Mouse (Mus musculus) forebrain, embryonic 13.5 days (tissue): Measurements from ENCODE around the gene Flt4. TPM values are rescaled to one million over a fixed set of nuclear protein-coding genes. Genes with fewer than 3 reads are reported as not detected.

Source experiments
- ATAC-seq: fragments of 200-750 bp; cut with Nextera tagmentation; 2 replicates; pipeline ENCODE4 v1.8.0; 2017
- H3K27ac ChIP-seq: fragments of 300-500 bp; sonication (generic); 2 replicates; pipeline ENCODE4 v1.5.1; 2015; ENCODE audit warnings: inconsistent platforms, mild to moderate bottlenecking, moderate library complexity
- H3K27me3 ChIP-seq: fragments of 300-500 bp; sonication (generic); 2 replicates; pipeline ENCODE4 v1.6.1; 2015; ENCODE audit warnings: mild to moderate bottlenecking, inconsistent platforms
- H3K36me3 ChIP-seq: fragments of 300-500 bp; sonication (generic); 2 replicates; pipeline ENCODE4 v1.6.1; 2015; ENCODE audit warnings: mild to moderate bottlenecking, inconsistent platforms; ENCODE audit not compliant: poor library complexity, severe bottlenecking
- H3K4me1 ChIP-seq: fragments of 300-500 bp; sonication (generic); 2 replicates; pipeline ENCODE4 v1.6.1; 2015; ENCODE audit warnings: inconsistent platforms
- H3K4me2 ChIP-seq: fragments of 300-500 bp; sonication (generic); 2 replicates; pipeline ENCODE4 v1.6.1; 2015; ENCODE audit warnings: inconsistent platforms, mild to moderate bottlenecking, moderate library complexity
- H3K4me3 ChIP-seq: fragments of 300-500 bp; sonication (generic); 2 replicates; pipeline ENCODE4 v1.5.1; 2015; ENCODE audit warnings: mild to moderate bottlenecking, inconsistent platforms
- H3K9ac ChIP-seq: fragments of 300-500 bp; sonication (generic); 2 replicates; pipeline ENCODE4 v1.6.1; 2015; ENCODE audit warnings: mild to moderate bottlenecking, inconsistent platforms
- H3K9me3 ChIP-seq: fragments of 300-500 bp; sonication (generic); replicated peaks from 2 replicates; pipeline ENCODE4 v1.6.1; 2016; ENCODE audit warnings: inconsistent platforms
- WGBS: fragments of 180-500 bp; shearing (Covaris S2); methylation state at CpG from one replicate; pipeline ENCODE4 v1.1.7; 2015; 5-methylcytosine and 5-hydroxymethylcytosine counted together
- polyA plus RNA-seq: library from polyadenylated mRNA; unstranded; fragments of >200 nt; fragmentation: Nextera tagmentation; extraction: Ambion mirVana; gene quantifications from 2 replicates; pipeline ENCODE4 v1.2.1, GENCODE M21; 2015

Gene Flt4
- polyA plus RNA-seq, 1 experiment from 2014 or later = 1.5 TPM

DNA sequence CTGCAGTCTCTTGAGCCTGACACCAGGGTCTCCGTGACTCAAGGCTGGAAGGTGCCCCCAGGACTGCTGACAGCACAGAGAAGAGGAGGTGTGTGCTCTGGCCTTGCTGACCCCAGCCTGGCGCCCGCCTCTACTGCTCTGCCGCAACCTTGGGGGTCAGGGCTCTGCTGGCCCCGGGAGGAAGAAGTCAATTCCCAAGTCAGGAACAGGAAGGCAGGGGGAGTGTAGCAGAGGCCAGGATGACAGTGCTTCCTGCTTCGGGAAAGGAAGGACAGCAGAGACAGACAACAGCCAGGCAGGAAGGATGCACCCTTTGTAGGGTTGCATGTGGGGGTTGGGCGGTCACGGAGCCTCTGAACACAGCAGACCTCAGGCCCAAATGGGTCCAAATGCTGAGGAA lies 9.4 kb downstream of the Flt4 start:
- Histone ChIP-seq H3K4me2 (no peak overlapping the region), H3K27me3 (peaks cover 30% of the 10 kb centered on the region), H3K4me1 (no peaks in the 10 kb centered on the region), H3K27ac (no peak overlapping the region), H3K9me3 (no peaks in the 10 kb centered on the region), H3K9ac (no peak overlapping the region), H3K36me3 (no peaks in the 10 kb centered on the region), H3K4me3 (no peak overlapping the region)
- WGBS = 83% methylated on average over 8 of the region's 8 CpGs
- ATAC-seq = no peak

DNA sequence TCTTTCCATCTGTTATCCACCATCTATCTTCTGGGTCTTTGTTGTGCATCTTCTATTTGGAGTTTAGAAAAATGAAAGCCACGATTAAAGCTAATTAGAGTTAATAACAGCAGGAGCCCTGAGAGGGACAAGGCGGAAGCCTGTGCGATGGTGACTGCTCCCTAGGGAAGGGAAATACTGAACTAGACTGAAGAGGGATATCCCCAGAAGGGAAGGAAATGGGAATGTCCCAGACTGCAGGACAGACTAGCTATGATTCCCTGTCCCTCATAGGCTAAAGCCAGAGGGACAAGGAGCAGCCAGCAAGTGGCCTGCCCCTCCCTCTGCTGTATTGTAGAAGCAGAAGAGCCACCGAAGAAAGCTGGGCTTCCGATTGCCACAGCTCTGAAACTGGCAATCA lies 12.9 kb downstream of the Flt4 start:
- H3K4me2 ChIP-seq = no peak overlapping the region
- H3K4me1 ChIP-seq = no peaks in the 10 kb centered on the region
- 84% methylated on average over 5 of the region's 5 CpGs for WGBS
- H3K27ac ChIP-seq = no peak overlapping the region
- no peaks in the 10 kb centered on the region for H3K36me3 ChIP-seq
- no peak overlapping the region for H3K9ac ChIP-seq
- 0 out of 2 replicates have a peak, but pooled peaks cover 5% of the 10 kb centered on the region for H3K27me3 ChIP-seq
- no peak overlapping the region for H3K4me3 ChIP-seq
- ATAC-seq = no peak
- H3K9me3 ChIP-seq = no peaks in the 10 kb centered on the region

DNA sequence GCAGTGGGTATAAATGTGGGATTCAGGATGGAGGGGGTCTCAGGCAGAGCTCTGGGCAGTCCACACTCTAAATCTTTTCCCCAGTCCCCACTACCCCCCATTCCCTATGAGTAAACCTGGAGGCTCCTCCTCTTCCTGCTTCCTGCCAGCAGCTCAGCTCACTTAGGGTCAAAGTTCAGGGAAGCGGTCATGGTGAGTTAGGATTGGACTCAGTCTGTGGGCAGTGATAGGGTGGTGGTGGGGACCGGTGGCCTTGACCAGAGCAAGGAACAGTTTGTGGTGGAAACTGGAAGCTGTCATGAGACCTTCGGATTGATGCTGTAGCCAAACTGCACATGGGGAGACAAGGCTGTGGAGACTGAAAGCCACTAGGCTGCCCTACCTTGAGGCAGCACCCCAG lies 15.1 kb downstream of the Flt4 start:
- Histone ChIP-seq H3K9me3 (no peaks in the 10 kb centered on the region), H3K4me3 (no peak overlapping the region), H3K9ac (no peak overlapping the region), H3K27ac (no peak overlapping the region), H3K4me2 (no peak overlapping the region), H3K36me3 (no peaks in the 10 kb centered on the region), H3K27me3 (no peaks in the 10 kb centered on the region), H3K4me1 (no peaks in the 10 kb centered on the region)
- no peak for ATAC-seq
- WGBS = 84% methylated on average over 3 of the region's 3 CpGs

DNA sequence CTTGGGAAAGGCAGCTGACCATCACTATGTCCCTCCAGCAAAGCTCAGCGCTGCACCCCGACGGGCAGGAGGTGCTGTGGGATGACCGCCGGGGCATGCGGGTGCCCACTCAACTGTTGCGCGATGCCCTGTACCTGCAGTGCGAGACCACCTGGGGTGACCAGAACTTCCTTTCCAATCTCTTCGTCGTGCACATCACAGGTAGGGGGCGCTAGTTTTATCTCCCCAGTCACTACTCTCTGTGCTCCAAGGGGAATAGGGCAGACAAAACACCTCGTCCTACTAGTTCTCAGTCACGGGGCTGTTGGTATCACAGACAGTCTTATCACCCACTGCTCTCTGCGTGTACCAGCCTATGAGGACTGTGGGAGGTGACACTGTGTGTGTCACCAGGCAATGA lies 16.8 kb downstream of the Flt4 start:
- no peaks in the 10 kb centered on the region for H3K9me3 ChIP-seq
- no peaks in the 10 kb centered on the region for H3K27me3 ChIP-seq
- H3K27ac ChIP-seq = no peak overlapping the region
- no peak overlapping the region for H3K4me2 ChIP-seq
- no peak overlapping the region for H3K9ac ChIP-seq
- 70% methylated on average over 15 of the region's 15 CpGs for WGBS
- no peaks in the 10 kb centered on the region for H3K36me3 ChIP-seq
- H3K4me1 ChIP-seq = no peaks in the 10 kb centered on the region
- ATAC-seq = no peak
- no peak overlapping the region for H3K4me3 ChIP-seq

DNA sequence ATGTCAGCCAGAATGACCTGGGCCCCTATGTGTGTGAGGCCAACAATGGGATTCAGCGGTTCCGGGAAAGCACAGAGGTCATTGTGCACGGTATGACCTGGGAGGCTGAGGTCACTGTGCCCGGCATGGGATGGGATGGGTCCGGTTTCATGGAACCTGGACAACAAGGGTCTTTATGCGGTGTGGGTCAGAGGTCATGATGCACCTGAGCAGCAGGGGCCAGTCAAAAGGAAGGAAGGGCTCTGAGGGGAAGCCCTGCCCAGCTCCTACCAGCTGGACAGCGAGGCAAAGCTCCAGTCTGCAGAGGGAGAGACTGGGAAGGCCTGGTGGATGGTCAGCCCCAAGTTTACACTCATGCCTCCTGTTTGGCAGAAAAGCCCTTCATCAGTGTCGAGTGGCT lies 17.7 kb downstream of the Flt4 start:
- no peak overlapping the region for H3K4me2 ChIP-seq
- H3K9ac ChIP-seq = no peak overlapping the region
- 69% methylated on average over 8 of the region's 8 CpGs for WGBS
- no peaks in the 10 kb centered on the region for H3K36me3 ChIP-seq
- no peaks in the 10 kb centered on the region for H3K4me1 ChIP-seq
- H3K27me3 ChIP-seq = no peaks in the 10 kb centered on the region
- no peak overlapping the region for H3K27ac ChIP-seq
- H3K9me3 ChIP-seq = no peaks in the 10 kb centered on the region
- H3K4me3 ChIP-seq = no peak overlapping the region
- no peak for ATAC-seq

DNA sequence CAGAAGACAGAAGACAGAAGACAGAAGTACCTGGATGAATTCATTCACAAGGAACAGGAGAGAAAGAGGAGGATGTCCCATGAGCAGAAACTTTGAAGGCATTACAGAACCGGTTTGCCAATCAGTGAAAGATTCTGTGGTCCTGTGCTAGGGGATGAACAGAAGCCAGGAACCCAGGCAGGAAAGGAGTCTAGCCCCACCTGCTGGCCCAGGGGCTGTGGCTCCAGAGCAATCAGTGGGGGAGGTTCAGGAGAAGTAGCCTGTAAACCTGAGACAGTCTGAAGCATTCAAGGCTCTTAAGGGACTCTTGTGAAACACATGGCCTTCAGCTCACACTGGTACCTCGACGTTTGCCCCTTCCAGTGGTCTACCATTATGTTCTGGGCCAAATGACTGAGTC lies 22.1 kb downstream of the Flt4 start:
- Histone ChIP-seq H3K4me3 (no peak overlapping the region), H3K9me3 (no peaks in the 10 kb centered on the region), H3K27ac (no peak overlapping the region), H3K27me3 (peaks cover 41% of the 10 kb centered on the region), H3K4me2 (no peak overlapping the region), H3K4me1 (peaks cover 6% of the 10 kb centered on the region), H3K9ac (no peak overlapping the region), H3K36me3 (no peaks in the 10 kb centered on the region)
- 40% methylated on average over 3 of the region's 3 CpGs for WGBS
- no peak for ATAC-seq

DNA sequence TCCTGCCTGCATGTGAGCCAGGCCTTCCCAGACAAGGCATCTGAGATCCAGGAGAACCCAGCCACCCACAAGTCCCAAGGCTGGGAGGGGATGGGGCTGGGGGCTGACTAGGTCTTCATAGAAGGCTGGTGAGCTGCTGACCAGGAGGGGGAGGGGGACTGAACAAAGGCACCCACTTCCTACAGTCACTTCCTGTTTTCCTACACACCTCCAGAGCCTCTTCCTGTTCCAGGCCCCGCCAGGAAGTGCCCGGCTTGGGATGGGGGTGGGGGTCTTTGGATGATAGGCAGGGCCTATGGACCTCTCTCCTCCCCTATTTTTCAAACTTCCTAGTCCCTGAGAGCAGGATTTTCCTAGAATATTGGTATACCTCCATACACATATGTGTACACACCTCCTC lies 23.2 kb downstream of the Flt4 start:
- peaks cover 6% of the 10 kb centered on the region for H3K4me1 ChIP-seq
- 83% methylated on average over 2 of the region's 2 CpGs for WGBS
- H3K27me3 ChIP-seq = peaks cover 52% of the 10 kb centered on the region
- H3K4me2 ChIP-seq = no peak overlapping the region
- no peak overlapping the region for H3K27ac ChIP-seq
- ATAC-seq = no peak
- H3K9me3 ChIP-seq = no peaks in the 10 kb centered on the region
- no peaks in the 10 kb centered on the region for H3K36me3 ChIP-seq
- H3K4me3 ChIP-seq = no peak overlapping the region
- H3K9ac ChIP-seq = no peak overlapping the region

DNA sequence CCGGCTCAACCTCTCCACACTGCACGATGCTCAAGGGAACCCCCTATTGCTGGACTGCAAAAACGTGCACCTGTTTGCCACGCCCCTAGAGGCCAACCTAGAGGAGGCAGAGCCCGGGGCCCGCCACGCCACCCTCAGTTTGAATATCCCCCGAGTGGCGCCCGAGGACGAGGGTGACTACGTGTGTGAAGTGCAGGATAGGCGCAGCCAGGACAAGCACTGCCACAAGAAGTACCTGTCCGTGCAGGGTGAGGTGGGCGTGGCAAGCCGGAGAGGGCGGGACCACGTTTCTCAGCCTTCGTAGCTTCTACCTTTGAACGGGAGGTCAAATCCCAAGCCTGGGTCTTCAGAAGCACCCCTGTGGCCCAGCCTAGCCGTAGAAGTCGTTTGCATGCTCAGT lies 25.0 kb downstream of the Flt4 start:
- H3K36me3 ChIP-seq = no peaks in the 10 kb centered on the region
- no peak overlapping the region for H3K27ac ChIP-seq
- H3K4me3 ChIP-seq = peak overlapping the region; percentile 11
- H3K9ac ChIP-seq = no peak overlapping the region
- peaks cover 6% of the 10 kb centered on the region for H3K4me1 ChIP-seq
- WGBS = 3% methylated on average over 22 of the region's 22 CpGs
- peaks cover 61% of the 10 kb centered on the region for H3K27me3 ChIP-seq
- H3K4me2 ChIP-seq = peak overlapping the region; percentile 43
- H3K9me3 ChIP-seq = no peaks in the 10 kb centered on the region
- ATAC-seq = no peak

DNA sequence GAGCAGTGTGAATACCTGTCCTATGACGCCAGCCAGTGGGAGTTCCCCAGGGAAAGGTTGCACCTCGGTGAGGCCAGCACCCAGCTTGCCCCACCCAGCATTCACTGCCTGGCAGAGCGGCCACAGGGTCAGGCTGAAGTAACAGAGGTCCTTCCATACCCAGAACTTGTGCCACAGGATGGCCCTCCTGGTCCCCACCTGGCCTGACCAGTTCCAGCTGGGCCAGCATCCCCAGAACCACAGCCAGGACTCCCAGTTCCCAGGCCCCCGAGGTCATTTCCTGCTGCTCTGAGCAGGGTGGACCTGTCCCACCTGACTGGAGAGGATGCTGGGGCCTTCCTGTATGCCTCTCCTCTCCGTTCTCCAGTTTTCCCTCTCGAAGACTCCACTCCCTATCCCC lies 26.6 kb downstream of the Flt4 start:
- Histone ChIP-seq H3K27ac (no peak overlapping the region), H3K36me3 (no peaks in the 10 kb centered on the region), H3K9ac (no peak overlapping the region), H3K4me1 (peaks cover 6% of the 10 kb centered on the region), H3K4me3 (no peak overlapping the region), H3K4me2 (no peak overlapping the region), H3K9me3 (no peaks in the 10 kb centered on the region), H3K27me3 (peaks cover 61% of the 10 kb centered on the region)
- 77% methylated on average over 6 of the region's 6 CpGs for WGBS
- ATAC-seq = no peak

DNA sequence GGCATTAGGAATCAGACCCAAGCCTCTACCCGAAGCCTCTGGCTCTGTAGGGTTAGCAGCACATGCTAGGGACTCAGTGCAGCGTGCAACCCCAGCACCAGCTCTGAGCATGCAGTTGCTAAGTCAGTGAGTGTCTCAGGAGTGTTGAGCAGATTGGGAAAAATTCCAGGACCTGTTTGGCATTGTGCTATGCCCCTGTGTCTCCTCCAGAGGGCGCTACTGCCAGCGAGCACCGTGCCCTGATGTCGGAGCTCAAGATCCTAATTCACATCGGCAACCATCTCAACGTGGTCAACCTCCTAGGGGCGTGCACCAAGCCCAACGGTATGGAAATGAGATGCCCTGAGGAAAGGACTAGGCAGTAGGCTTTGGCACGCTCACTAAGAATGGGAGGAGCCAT lies 27.4 kb downstream of the Flt4 start:
- WGBS = 2% methylated on average over 11 of the region's 11 CpGs
- ATAC-seq = no peak
- Histone ChIP-seq H3K27ac (no peak overlapping the region), H3K36me3 (no peaks in the 10 kb centered on the region), H3K9me3 (no peaks in the 10 kb centered on the region), H3K9ac (no peak overlapping the region), H3K4me1 (peaks cover 6% of the 10 kb centered on the region), H3K27me3 (peaks cover 61% of the 10 kb centered on the region), H3K4me3 (no peak overlapping the region), H3K4me2 (peak overlapping the region; percentile 6)

DNA sequence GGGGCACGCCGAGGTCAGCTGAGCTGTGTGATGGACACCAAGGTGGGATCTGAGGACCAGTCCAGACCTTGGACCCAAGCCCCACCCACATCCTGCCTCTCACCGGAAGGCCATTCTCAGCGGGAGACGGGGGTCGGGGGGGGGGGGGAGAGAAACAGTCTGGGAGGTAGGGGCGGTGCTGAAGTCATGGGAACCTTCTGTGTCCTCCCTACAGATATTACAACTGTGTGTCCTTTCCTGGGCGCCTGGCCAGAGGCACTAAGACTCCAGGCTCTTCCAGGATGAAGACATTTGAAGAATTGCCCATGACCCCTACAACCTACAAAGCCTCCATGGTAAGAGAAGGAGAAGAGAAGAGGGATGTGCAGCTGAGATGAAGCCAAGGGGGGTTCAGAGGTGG lies 36.6 kb downstream of the Flt4 start:
- Histone ChIP-seq H3K4me3 (no peak overlapping the region), H3K9me3 (no peaks in the 10 kb centered on the region), H3K4me1 (no peaks in the 10 kb centered on the region), H3K36me3 (no peaks in the 10 kb centered on the region), H3K9ac (no peak overlapping the region), H3K27ac (no peak overlapping the region), H3K4me2 (no peak overlapping the region), H3K27me3 (no peaks in the 10 kb centered on the region)
- WGBS = 59% methylated on average over 8 of the region's 8 CpGs
- no peak for ATAC-seq

DNA sequence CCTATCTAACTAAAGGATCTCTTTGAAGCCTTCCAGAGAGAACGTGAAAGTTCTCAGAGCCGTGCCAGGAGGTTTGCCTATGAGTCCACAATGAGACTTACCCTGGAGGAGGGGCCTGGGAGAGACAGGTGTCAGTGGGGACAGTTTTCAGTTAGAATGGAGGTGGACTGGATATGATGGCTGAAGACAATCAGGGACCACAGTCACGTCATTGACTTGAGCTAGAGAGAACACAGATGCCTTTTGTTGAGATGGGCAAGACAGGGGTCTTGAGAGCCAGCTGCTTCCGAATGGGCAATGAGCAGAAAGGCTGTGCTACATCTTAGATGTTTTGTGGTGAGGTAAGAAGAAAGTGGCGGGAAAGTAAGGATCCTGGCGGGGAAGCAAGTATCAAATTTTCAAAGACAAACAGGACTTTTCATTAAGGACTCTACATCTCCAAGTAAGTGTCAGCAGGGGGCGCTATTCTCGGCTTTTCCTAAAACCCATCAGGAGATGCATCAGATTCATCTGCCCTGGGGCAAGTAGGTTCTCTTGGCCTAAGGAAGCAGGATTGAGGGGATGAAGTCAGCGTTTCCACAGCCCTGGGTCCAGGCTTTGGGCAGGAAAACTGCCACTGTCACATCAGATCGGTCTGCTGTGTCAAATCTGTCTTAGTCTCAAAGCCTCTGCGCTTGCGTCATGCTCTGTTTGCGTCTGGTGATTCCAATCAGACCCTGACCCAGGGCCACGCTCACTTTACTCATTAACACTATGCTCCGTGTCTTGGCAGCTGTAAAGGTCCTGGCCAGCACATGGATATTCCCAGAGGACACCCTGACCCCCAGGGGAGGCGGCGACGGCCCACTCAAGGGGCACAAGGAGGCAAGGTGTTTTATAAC lies 41.3 kb downstream of the Flt4 start:
- WGBS = 63% methylated on average over 18 of the region's 18 CpGs
- H3K27ac ChIP-seq = no peak overlapping the region
- ATAC-seq = no peak
- H3K36me3 ChIP-seq = no peaks in the 10 kb centered on the region
- H3K9me3 ChIP-seq = 0 out of 2 replicates have a peak, but pooled peaks cover 3% of the 10 kb centered on the region
- 0 out of 2 replicates have a peak, but pooled peaks cover 6% of the 10 kb centered on the region for H3K4me1 ChIP-seq
- no peak overlapping the region for H3K4me3 ChIP-seq
- no peak overlapping the region for H3K4me2 ChIP-seq
- no peak overlapping the region for H3K9ac ChIP-seq
- H3K27me3 ChIP-seq = no peaks in the 10 kb centered on the region
